In genomic region chr16:36389060-36389459, GRCm38 (mm10) we compare ENCODE assay signal across 33 mouse cellular contexts. TPM values are rescaled to one million over a fixed set of nuclear protein-coding genes. Genes with fewer than 3 reads are reported as not detected.
A peak's percentile ranks its signal among the peaks of the same experiment; 100 is the strongest.
DNase-seq lines count a peak whose midpoint lies in the region; ATAC-seq and TF ChIP-seq lines count a peak whose summit lies in the region.
"Had no signal": no experiment of that assay in that cellular context is flagged by ENCODE, and none has a peak within 500 bp of the region (broad histone marks: within the 10 kb centered on the region; RNA-seq: fewer than 3 reads in every experiment).

No protein-coding gene starts in this region.

- no peaks in the 10 kb centered on the region for H3K27me3 ChIP-seq in intestine, embryonic 15.5 days (replicated peaks)
- no peaks in the 10 kb centered on the region for H3K27me3 ChIP-seq in intestine, postnatal 0 days (replicated peaks; ENCODE audit: control insufficient read depth, insufficient read depth, low read length)
- H3K27me3 ChIP-seq in limb, embryonic 10.5 days (ENCODE audit: low read depth, poor library complexity, severe bottlenecking) = no peaks in the 10 kb centered on the region
- H3K27me3 ChIP-seq: forebrain, embryonic 12.5 days; heart, embryonic 15.5 days; hindbrain, embryonic 13.5 days; liver, embryonic 15.5 days; midbrain, embryonic 12.5 days; neural tube, embryonic 15.5 days had no signal

- H3K4me1 ChIP-seq in intestine, embryonic 15.5 days (replicated peaks) = no peaks in the 10 kb centered on the region
- no peaks in the 10 kb centered on the region for H3K4me1 ChIP-seq in intestine, postnatal 0 days (replicated peaks; ENCODE audit: control insufficient read depth, insufficient read depth, low read length)
- H3K4me1 ChIP-seq in limb, embryonic 10.5 days = no peaks in the 10 kb centered on the region
- H3K4me1 ChIP-seq: forebrain, embryonic 12.5 days; heart, embryonic 15.5 days; hindbrain, embryonic 13.5 days; liver, embryonic 15.5 days; midbrain, embryonic 12.5 days; neural tube, embryonic 15.5 days had no signal

- peak overlapping the region; percentile 31; the same call in 1 of the 2 replicates for H3K4me2 ChIP-seq in intestine, embryonic 15.5 days (replicated peaks)
- no peak overlapping the region for H3K4me2 ChIP-seq in intestine, postnatal 0 days (replicated peaks; ENCODE audit: low read depth)
- H3K4me2 ChIP-seq: forebrain, embryonic 12.5 days; heart, embryonic 15.5 days; hindbrain, embryonic 13.5 days; liver, embryonic 15.5 days; midbrain, embryonic 12.5 days; neural tube, embryonic 15.5 days had no signal

- H3K9me3 ChIP-seq in intestine, embryonic 15.5 days = no peaks in the 10 kb centered on the region
- no peaks in the 10 kb centered on the region for H3K9me3 ChIP-seq in intestine, postnatal 0 days (ENCODE audit: control insufficient read depth)
- H3K9me3 ChIP-seq in limb, embryonic 10.5 days (replicated peaks) = no peaks in the 10 kb centered on the region
- H3K9me3 ChIP-seq: forebrain, embryonic 12.5 days; heart, embryonic 15.5 days; hindbrain, embryonic 13.5 days; liver, embryonic 15.5 days; midbrain, embryonic 12.5 days; neural tube, embryonic 15.5 days had no signal

- DNase-seq in urinary bladder, postnatal 14 days (ENCODE audit: low spot score) = peak; percentile 14
- no peak for DNase-seq in urinary bladder, adult 2 months (ENCODE audit: low spot score)
- DNase-seq in limb, embryonic 10.5 days (ENCODE audit: low spot score) = peak; percentile 29
- peak; percentile 1 for DNase-seq in yolk sac, embryonic 10.5 days (ENCODE audit: low spot score)
- DNase-seq in cerebellum, adult 18-20 months = no peak
- no peak for DNase-seq in heart, adult 18-20 months
- DNase-seq: adrenal gland, postnatal 36 days; cerebellum, adult 11 months; cerebellum, postnatal 10 days; gastrocnemius, postnatal 25 days; heart, postnatal 36 days; layer of hippocampus, postnatal 36 days; liver had no signal

- peak; percentile 77 for ATAC-seq in intestine, embryonic 15.5 days
- no peak for ATAC-seq in intestine, postnatal 0 days
- ATAC-seq: CD4-positive, CD25-positive, alpha-beta regulatory T cell, adult 4 months; lung, postnatal 0 days had no signal

- H3K9ac ChIP-seq in intestine, embryonic 15.5 days = no peak overlapping the region
- no peak overlapping the region for H3K9ac ChIP-seq in intestine, postnatal 0 days (ENCODE audit: low read depth, low read length)
- H3K9ac ChIP-seq: forebrain, embryonic 12.5 days; heart, embryonic 15.5 days; hindbrain, embryonic 13.5 days; liver, embryonic 15.5 days; midbrain, embryonic 12.5 days; neural tube, embryonic 15.5 days had no signal

- WGBS in intestine, embryonic 15.5 days = 15% methylated on average over 4 of the region's 4 CpGs
- 20% methylated on average over 4 of the region's 4 CpGs for WGBS in intestine, postnatal 0 days
- 21% methylated on average over 4 of the region's 4 CpGs for WGBS in limb, embryonic 10.5 days

- H3K4me3 ChIP-seq in intestine, embryonic 15.5 days (replicated peaks) = no peak overlapping the region
- H3K4me3 ChIP-seq in intestine, postnatal 0 days (ENCODE audit: low read depth, low read length) = no peak overlapping the region
- H3K4me3 ChIP-seq in limb, embryonic 10.5 days = no peak overlapping the region
- H3K4me3 ChIP-seq: erythroblast, embryonic 14.5 days; forebrain, embryonic 12.5 days; heart, embryonic 15.5 days; hindbrain, embryonic 13.5 days; layer of hippocampus, adult 2 months; liver, embryonic 15.5 days; midbrain, embryonic 12.5 days; neural tube, embryonic 15.5 days had no signal

- H3K27ac ChIP-seq in intestine, embryonic 15.5 days = no peak overlapping the region
- no peak overlapping the region for H3K27ac ChIP-seq in intestine, postnatal 0 days (ENCODE audit: low read depth, low read length)
- no peak overlapping the region for H3K27ac ChIP-seq in limb, embryonic 10.5 days
- H3K27ac ChIP-seq: forebrain, embryonic 12.5 days; heart, embryonic 15.5 days; hindbrain, embryonic 13.5 days; kidney, postnatal 0 days; layer of hippocampus, adult 2 months; liver, embryonic 15.5 days; midbrain, embryonic 12.5 days; neural tube, embryonic 15.5 days had no signal

- TF ChIP-seq CTCF in intestine, postnatal 0 days (IDR thresholded peaks at IDR 0.05; ENCODE audit: low read depth) = no peak

- no peaks in the 10 kb centered on the region for H3K36me3 ChIP-seq in intestine, embryonic 15.5 days
- no peaks in the 10 kb centered on the region for H3K36me3 ChIP-seq in intestine, postnatal 0 days (ENCODE audit: control insufficient read depth, insufficient read depth)
- H3K36me3 ChIP-seq in limb, embryonic 10.5 days = no peaks in the 10 kb centered on the region
- H3K36me3 ChIP-seq: forebrain, embryonic 12.5 days; heart, embryonic 15.5 days; hindbrain, embryonic 13.5 days; liver, embryonic 15.5 days; midbrain, embryonic 12.5 days; neural tube, embryonic 15.5 days had no signal

RNA-seq across cellular contexts. Expression of gene Stfa2, which starts 19.2 kb away (rescaled TPM):
- polyA plus RNA-seq in intestine, embryonic 15.5 days (2015; fragmentation: Nextera tagmentation; extraction: Ambion mirVana) = 0.92 and 1.4 TPM in 2 replicates
- polyA plus RNA-seq in intestine, postnatal 0 days (2015; fragmentation: Nextera tagmentation; extraction: Ambion mirVana) = 0.37 and 0.38 TPM in 2 replicates
- polyA plus RNA-seq in urinary bladder, adult 2 months (2012; rRNA removed) = not detected in 2 replicates
- polyA plus RNA-seq in limb, embryonic 10.5 days (2016; fragmentation: Nextera tagmentation; extraction: Ambion mirVana) = not detected in 2 replicates
- not detected for total RNA-seq in heart, adult 18-20 months (2021)
- total RNA-seq: adrenal gland, adult 18-20 months; adrenal gland, postnatal 36 days; ES-E14; gastrocnemius, postnatal 25 days; heart, adult 8-10 months; heart, postnatal 36 days; layer of hippocampus, adult 2 months; layer of hippocampus, postnatal 36 days; left cerebral cortex, postnatal 10 days had no signal
- polyA plus RNA-seq: CD4-positive, CD25-positive, alpha-beta regulatory T cell, adult 4 months; cortical plate, adult 2 months; erythroblast, embryonic 14.5 days; forebrain, embryonic 12.5 days; hindbrain, embryonic 13.5 days; midbrain, embryonic 12.5 days; neural tube, embryonic 15.5 days; testis, adult 2 months had no signal

RNA-seq across cellular contexts. Expression of gene BC100530, which starts 21.5 kb away (rescaled TPM):
- polyA plus RNA-seq in intestine, embryonic 15.5 days (2015; fragmentation: Nextera tagmentation; extraction: Ambion mirVana) = 6.0 and 9.8 TPM in 2 replicates
- 1.0 and 1.4 TPM in 2 replicates for polyA plus RNA-seq in intestine, postnatal 0 days (2015; fragmentation: Nextera tagmentation; extraction: Ambion mirVana)
- polyA plus RNA-seq in urinary bladder, adult 2 months (2012; rRNA removed) = not detected in 2 replicates
- polyA plus RNA-seq in limb, embryonic 10.5 days (2016; fragmentation: Nextera tagmentation; extraction: Ambion mirVana) = 0.38 TPM in 1 of 2 replicates, not detected in the other
- not detected for total RNA-seq in heart, adult 18-20 months (2021)
- total RNA-seq: adrenal gland, adult 18-20 months; adrenal gland, postnatal 36 days; ES-E14; gastrocnemius, postnatal 25 days; heart, adult 8-10 months; heart, postnatal 36 days; layer of hippocampus, adult 2 months; layer of hippocampus, postnatal 36 days; left cerebral cortex, postnatal 10 days had no signal
- polyA plus RNA-seq: CD4-positive, CD25-positive, alpha-beta regulatory T cell, adult 4 months; cortical plate, adult 2 months; erythroblast, embryonic 14.5 days; testis, adult 2 months had no signal

RNA-seq across cellular contexts. Expression of gene BC117090, which starts 54.9 kb away (rescaled TPM):
- not detected in 2 replicates for polyA plus RNA-seq in intestine, embryonic 15.5 days (2015; fragmentation: Nextera tagmentation; extraction: Ambion mirVana)
- polyA plus RNA-seq in intestine, postnatal 0 days (2015; fragmentation: Nextera tagmentation; extraction: Ambion mirVana) = 0.67 TPM in 1 of 2 replicates, not detected in the other
- polyA plus RNA-seq in urinary bladder, adult 2 months (2012; rRNA removed) = not detected in 2 replicates
- polyA plus RNA-seq in limb, embryonic 10.5 days (2016; fragmentation: Nextera tagmentation; extraction: Ambion mirVana) = not detected in 2 replicates
- not detected for total RNA-seq in heart, adult 18-20 months (2021)
- total RNA-seq: adrenal gland, adult 18-20 months; adrenal gland, postnatal 36 days; ES-E14; gastrocnemius, postnatal 25 days; heart, adult 8-10 months; heart, postnatal 36 days; layer of hippocampus, adult 2 months; layer of hippocampus, postnatal 36 days; left cerebral cortex, postnatal 10 days; megakaryocyte, adult 5-6 weeks had no signal
- polyA plus RNA-seq: CD4-positive, CD25-positive, alpha-beta regulatory T cell, adult 4 months; cortical plate, adult 2 months; erythroblast, embryonic 14.5 days; forebrain, embryonic 12.5 days; heart, embryonic 15.5 days; hindbrain, embryonic 13.5 days; kidney, postnatal 0 days; midbrain, embryonic 12.5 days; neural tube, embryonic 15.5 days; testis, adult 2 months had no signal

Comparison
In these comparisons a context has a peak if more than half of its experiments do, and no peak if none do; other contexts are left out.
1. DNase-seq: peak in urinary bladder, postnatal 14 days (single experiment), limb, embryonic 10.5 days (single experiment) and yolk sac, embryonic 10.5 days (single experiment); none in urinary bladder, adult 2 months (single experiment), cerebellum, adult 18-20 months (0 of 2) and heart, adult 18-20 months (0 of 2).